ENCODE assay signal across 28 mouse cellular contexts in genomic region chr8:125576127-125576526, GRCm38 (mm10).
"Had no signal": no experiment of that assay in that cellular context is flagged by ENCODE, and none has a peak within 500 bp of the region (broad histone marks: within the 10 kb centered on the region; RNA-seq: fewer than 3 reads in every experiment).

No protein-coding gene starts in this region.

- H3K9ac ChIP-seq: forebrain, postnatal 0 days; heart, embryonic 13.5 days; heart, embryonic 15.5 days; hindbrain, embryonic 13.5 days; hindbrain, embryonic 15.5 days; kidney, embryonic 15.5 days; limb, embryonic 12.5 days; liver, embryonic 13.5 days had no signal

- H3K36me3 ChIP-seq: heart, embryonic 13.5 days; heart, embryonic 15.5 days; hindbrain, embryonic 13.5 days; hindbrain, embryonic 15.5 days; kidney, embryonic 15.5 days; limb, embryonic 10.5 days; limb, embryonic 12.5 days; liver, embryonic 13.5 days had no signal

- DNase-seq: forebrain, postnatal 0 days; gastrocnemius, postnatal 10 days; gastrocnemius, postnatal 25 days; heart, adult 18-20 months; heart, postnatal 14 days; heart, postnatal 36 days; kidney, adult 11 months; kidney, adult 2 months; kidney, adult 9 months; kidney, postnatal 14 days; kidney, postnatal 36 days; layer of hippocampus, adult 9-11 months; layer of hippocampus, postnatal 36 days; liver; liver, embryonic 13.5 days had no signal

- H3K27ac ChIP-seq: heart, embryonic 13.5 days; heart, embryonic 15.5 days; hindbrain, embryonic 13.5 days; hindbrain, embryonic 15.5 days; kidney, embryonic 15.5 days; kidney, postnatal 0 days; left cerebral cortex, adult 2 months; limb, embryonic 10.5 days; limb, embryonic 12.5 days; liver, embryonic 13.5 days had no signal

- H3K4me1 ChIP-seq: heart, embryonic 13.5 days; heart, embryonic 15.5 days; hindbrain, embryonic 13.5 days; hindbrain, embryonic 15.5 days; kidney, embryonic 15.5 days; limb, embryonic 10.5 days; limb, embryonic 12.5 days; liver, embryonic 13.5 days had no signal

- H3K4me2 ChIP-seq: heart, embryonic 11.5 days; heart, embryonic 13.5 days; heart, embryonic 15.5 days; hindbrain, embryonic 13.5 days; hindbrain, embryonic 15.5 days; kidney, embryonic 15.5 days; limb, embryonic 12.5 days; liver, embryonic 11.5 days; liver, embryonic 13.5 days had no signal

- H3K27me3 ChIP-seq: heart, embryonic 13.5 days; heart, embryonic 15.5 days had no signal

- H3K4me3 ChIP-seq: heart, embryonic 13.5 days; heart, embryonic 15.5 days; hindbrain, embryonic 13.5 days; hindbrain, embryonic 15.5 days; kidney, embryonic 15.5 days; left cerebral cortex, adult 2 months; limb, embryonic 10.5 days; limb, embryonic 12.5 days; liver, embryonic 13.5 days had no signal

- H3K9me3 ChIP-seq: heart, embryonic 15.5 days; hindbrain, embryonic 13.5 days; hindbrain, embryonic 15.5 days; kidney, embryonic 15.5 days; limb, embryonic 10.5 days; liver, embryonic 13.5 days had no signal

- ATAC-seq: forebrain, postnatal 0 days; inflammation-experienced regulatory T-cells, adult 6 months; intestine, embryonic 16.5 days had no signal
